8 mouse cellular contexts compared by ENCODE assay signal in genomic region chr6:119418392-119419251, GRCm38 (mm10). TPM values are rescaled to one million over a fixed set of nuclear protein-coding genes. Genes with fewer than 3 reads are reported as not detected.
DNase-seq lines count a peak whose midpoint lies in the region; ATAC-seq and TF ChIP-seq lines count a peak whose summit lies in the region.

No protein-coding gene starts in this region.

- no peak for TF ChIP-seq CTCF in liver, adult 2 months (IDR thresholded peaks at IDR 0.05; ENCODE audit: low read depth, low read length)

- H3K27ac ChIP-seq in liver, adult 2 months (replicated peaks; ENCODE audit: insufficient read depth, low read depth, low read length) = peak overlapping the region; percentile 87
- H3K27ac ChIP-seq in heart, embryonic 13.5 days (replicated peaks) = peak overlapping the region; percentile 82

- H3K9ac ChIP-seq in liver, adult 2 months (ENCODE audit: low read depth, low read length) = peak overlapping the region; percentile 70
- no peak overlapping the region for H3K9ac ChIP-seq in heart, embryonic 13.5 days

- H3K9me3 ChIP-seq in heart, embryonic 13.5 days = no peaks in the 10 kb centered on the region

- H3K4me3 ChIP-seq in liver, adult 2 months (ENCODE audit: insufficient read depth, low read depth, low read length) = no peak overlapping the region
- no peak overlapping the region for H3K4me3 ChIP-seq in heart, embryonic 13.5 days

- ATAC-seq in heart, embryonic 13.5 days (ENCODE audit: extremely low read depth, insufficient number of reproducible peaks, low FRiP score, low TSS enrichment) = no peak

- peak; percentile 98 for DNase-seq in liver, adult 2 months (ENCODE audit: extremely low read depth, low read depth, low spot score)
- DNase-seq in liver = no peak
- DNase-seq in embryo, embryonic 9.5 days (ENCODE audit: extremely low spot score) = peak; percentile 64
- peak; percentile 44 for DNase-seq in kidney, postnatal 14 days
- peak; percentile 42 to 57 for DNase-seq in lung, postnatal 4 days
- no peak for DNase-seq in thymus, postnatal 0 days (ENCODE audit: low spot score)
- no peak for DNase-seq in cerebellum, postnatal 36 days

- WGBS in liver, adult 2 months = 14% methylated on average over 7 of the region's 7 CpGs
- WGBS in heart, embryonic 13.5 days = 42% methylated on average over 7 of the region's 7 CpGs

- peaks cover 23% of the 10 kb centered on the region for H3K79me2 ChIP-seq in liver, adult 2 months (ENCODE audit: control insufficient read depth, insufficient read depth, low read length)

- peaks cover 20% of the 10 kb centered on the region for H3K4me1 ChIP-seq in liver, adult 2 months (ENCODE audit: control insufficient read depth, insufficient read depth, low read length)
- peaks cover 32% of the 10 kb centered on the region for H3K4me1 ChIP-seq in heart, embryonic 13.5 days

- no peaks in the 10 kb centered on the region for H3K27me3 ChIP-seq in liver, adult 2 months (ENCODE audit: control insufficient read depth, insufficient read depth, low read length)
- H3K27me3 ChIP-seq in heart, embryonic 13.5 days (replicated peaks) = no peaks in the 10 kb centered on the region

- no peak overlapping the region for H3K4me2 ChIP-seq in heart, embryonic 13.5 days

- TF ChIP-seq POLR2A in liver, adult 2 months (IDR thresholded peaks at IDR 0.05; ENCODE audit: extremely low read depth, insufficient read depth, low read length) = no peak

- peaks cover 4% of the 10 kb centered on the region; the same call in 1 of the 2 replicates for H3K36me3 ChIP-seq in liver, adult 2 months (ENCODE audit: control insufficient read depth, insufficient read depth, low read length)
- no peaks in the 10 kb centered on the region for H3K36me3 ChIP-seq in heart, embryonic 13.5 days

RNA-seq across cellular contexts. Expression of gene Adipor2, which starts 1.1 kb away (rescaled TPM):
- total RNA-seq in liver, adult 2 months (2014; rRNA removed) = 252 and 306 TPM in 2 replicates
- polyA plus RNA-seq in liver, adult 2 months (2012; rRNA removed) = 212 and 246 TPM in 2 replicates
- 25.2 and 33.6 TPM in 2 replicates for polyA plus RNA-seq in heart, embryonic 13.5 days (2015; fragmentation: Nextera tagmentation; extraction: Ambion mirVana)
- 44.5 and 51.4 TPM in 2 replicates for polyA plus RNA-seq in thymus, postnatal 0 days (2015; fragmentation: Nextera tagmentation; extraction: Ambion mirVana)

Comparison
In these comparisons a context has a peak if more than half of its experiments do, and no peak if none do; other contexts are left out.
1. DNase-seq: peak in liver, adult 2 months (single experiment), embryo, embryonic 9.5 days (single experiment), kidney, postnatal 14 days (single experiment) and lung, postnatal 4 days (2 of 2); none in liver (single experiment), thymus, postnatal 0 days (single experiment) and cerebellum, postnatal 36 days (0 of 2).